Mouse (Mus musculus): ENCODE measurements around the gene Btbd17. TPM values are rescaled to one million over a fixed set of nuclear protein-coding genes. Genes with fewer than 3 reads are reported as not detected.
A peak's percentile ranks its signal among the peaks of the same experiment; 100 is the strongest.

Gene Btbd17
- 10.0 and 17.0 TPM in 2 replicates for polyA plus RNA-seq (2016; fragmentation: Nextera tagmentation; extraction: Ambion mirVana)

- DNase-seq (ENCODE audit: low spot score), result peak; percentile 65
- H3K9me3 ChIP-seq, result no peaks in the 10 kb centered on the region
- H3K27ac ChIP-seq (replicated peaks), result peak within 1 kb of the TSS; percentile 80
- peaks cover 60% of the 10 kb centered on the region for H3K4me1 ChIP-seq
- no peaks in the 10 kb centered on the region for H3K36me3 ChIP-seq (replicated peaks)
- WGBS, result 6% methylated on average over 4 of the region's 4 CpGs
- H3K4me3 ChIP-seq, result peak within 1 kb of the TSS; percentile 63
- peaks cover 43% of the 10 kb centered on the region for H3K27me3 ChIP-seq (replicated peaks; ENCODE audit: low read depth, poor library complexity, severe bottlenecking)
These were observed at the start of gene Btbd17 for GRCm38 (mm10) chr11:114795848-114796322. Btbd17 (minus strand) TSS chr11:114795945.

GRCm38 (mm10) chr11:114844464-114845220, 48.9 kb upstream of the Btbd17 start:
- peak overlapping the region; percentile 40 for H3K4me3 ChIP-seq
- H3K27ac ChIP-seq (replicated peaks), result peak overlapping the region; percentile 85
- H3K36me3 ChIP-seq (replicated peaks), result no peaks in the 10 kb centered on the region
- WGBS, result 65% methylated on average over 7 of the region's 7 CpGs
- peaks cover 46% of the 10 kb centered on the region for H3K4me1 ChIP-seq
- H3K27me3 ChIP-seq (replicated peaks; ENCODE audit: low read depth, poor library complexity, severe bottlenecking), result peaks cover 12% of the 10 kb centered on the region
- DNase-seq (ENCODE audit: low spot score), result no peak
- peaks cover 9% of the 10 kb centered on the region; the same call in 1 of the 2 replicates for H3K9me3 ChIP-seq

- H3K4me3 ChIP-seq, result peak overlapping the region; percentile 40
- H3K9me3 ChIP-seq, result peaks cover 9% of the 10 kb centered on the region; the same call in 1 of the 2 replicates
- peak; percentile 69 for DNase-seq (ENCODE audit: low spot score)
- peaks cover 39% of the 10 kb centered on the region for H3K4me1 ChIP-seq
- peak overlapping the region; percentile 85 for H3K27ac ChIP-seq (replicated peaks)
- WGBS, result 4% methylated on average over 8 of the region's 8 CpGs
- peaks cover 5% of the 10 kb centered on the region for H3K27me3 ChIP-seq (replicated peaks; ENCODE audit: low read depth, poor library complexity, severe bottlenecking)
- no peaks in the 10 kb centered on the region for H3K36me3 ChIP-seq (replicated peaks)
These were observed 48.2 kb upstream of the Btbd17 start for GRCm38 (mm10) chr11:114843818-114844463.

- Histone ChIP-seq H3K27ac (replicated peaks) (no peak overlapping the region; the same call in 1 of the 2 replicates), H3K27me3 (replicated peaks; ENCODE audit: low read depth, poor library complexity, severe bottlenecking) (no peaks in the 10 kb centered on the region), H3K4me3 (no peak overlapping the region), H3K4me1 (peaks cover 62% of the 10 kb centered on the region), H3K36me3 (replicated peaks) (no peaks in the 10 kb centered on the region), H3K9me3 (no peaks in the 10 kb centered on the region)
- no peak for DNase-seq (ENCODE audit: low spot score)
- 65% methylated on average over 5 of the region's 5 CpGs for WGBS
These were observed 37.4 kb upstream of the Btbd17 start for GRCm38 (mm10) chr11:114833166-114833565.

GRCm38 (mm10) chr11:114830433-114830773, 34.7 kb upstream of the Btbd17 start:
- Histone ChIP-seq H3K4me3 (peak overlapping the region; percentile 55), H3K9me3 (no peaks in the 10 kb centered on the region), H3K36me3 (replicated peaks) (no peaks in the 10 kb centered on the region), H3K4me1 (peaks cover 57% of the 10 kb centered on the region), H3K27ac (replicated peaks) (peak overlapping the region; percentile 94), H3K27me3 (replicated peaks; ENCODE audit: low read depth, poor library complexity, severe bottlenecking) (no peaks in the 10 kb centered on the region)
- WGBS, result 8% methylated on average over 8 of the region's 8 CpGs
- DNase-seq (ENCODE audit: low spot score), result no peak

GRCm38 (mm10) chr11:114829499-114830432, 34.0 kb upstream of the Btbd17 start:
- Histone ChIP-seq H3K4me1 (peaks cover 57% of the 10 kb centered on the region), H3K4me3 (peak overlapping the region; percentile 55), H3K9me3 (no peaks in the 10 kb centered on the region), H3K36me3 (replicated peaks) (no peaks in the 10 kb centered on the region), H3K27me3 (replicated peaks; ENCODE audit: low read depth, poor library complexity, severe bottlenecking) (no peaks in the 10 kb centered on the region), H3K27ac (replicated peaks) (peak overlapping the region; percentile 94)
- DNase-seq (ENCODE audit: low spot score), result peak; percentile 93
- 6% methylated on average over 24 of the region's 24 CpGs for WGBS

- no peak overlapping the region for H3K4me3 ChIP-seq
- H3K36me3 ChIP-seq (replicated peaks), result no peaks in the 10 kb centered on the region
- WGBS, result 48% methylated on average over 5 of the region's 5 CpGs
- DNase-seq (ENCODE audit: low spot score), result peak; percentile 36
- no peaks in the 10 kb centered on the region for H3K27me3 ChIP-seq (replicated peaks; ENCODE audit: low read depth, poor library complexity, severe bottlenecking)
- H3K27ac ChIP-seq (replicated peaks), result peak overlapping the region; percentile 55
- H3K9me3 ChIP-seq, result no peaks in the 10 kb centered on the region
- peaks cover 61% of the 10 kb centered on the region for H3K4me1 ChIP-seq
These were observed 30.9 kb upstream of the Btbd17 start for GRCm38 (mm10) chr11:114826686-114827085.

GRCm38 (mm10) chr11:114823199-114823725, 27.5 kb upstream of the Btbd17 start:
- peak overlapping the region; percentile 29 for H3K4me3 ChIP-seq
- peaks cover 61% of the 10 kb centered on the region for H3K4me1 ChIP-seq
- H3K36me3 ChIP-seq (replicated peaks), result no peaks in the 10 kb centered on the region
- no peaks in the 10 kb centered on the region for H3K27me3 ChIP-seq (replicated peaks; ENCODE audit: low read depth, poor library complexity, severe bottlenecking)
- DNase-seq (ENCODE audit: low spot score), result peak; percentile 74
- peak overlapping the region; percentile 83 for H3K27ac ChIP-seq (replicated peaks)
- peaks cover 3% of the 10 kb centered on the region; the same call in 1 of the 2 replicates for H3K9me3 ChIP-seq
- WGBS, result 1% methylated on average over 11 of the region's 11 CpGs

GRCm38 (mm10) chr11:114822727-114823126, 27.0 kb upstream of the Btbd17 start:
- Histone ChIP-seq H3K27ac (replicated peaks) (peak overlapping the region; percentile 83), H3K36me3 (replicated peaks) (no peaks in the 10 kb centered on the region), H3K9me3 (peaks cover 3% of the 10 kb centered on the region; the same call in 1 of the 2 replicates), H3K27me3 (replicated peaks; ENCODE audit: low read depth, poor library complexity, severe bottlenecking) (no peaks in the 10 kb centered on the region), H3K4me3 (peak overlapping the region; percentile 29), H3K4me1 (peaks cover 58% of the 10 kb centered on the region)
- DNase-seq (ENCODE audit: low spot score), result peak; percentile 47
- WGBS, result 43% methylated on average over 12 of the region's 12 CpGs

- Histone ChIP-seq H3K4me3 (no peak overlapping the region), H3K27me3 (replicated peaks; ENCODE audit: low read depth, poor library complexity, severe bottlenecking) (no peaks in the 10 kb centered on the region), H3K9me3 (peaks cover 3% of the 10 kb centered on the region; the same call in 1 of the 2 replicates), H3K27ac (replicated peaks) (peak overlapping the region; percentile 68), H3K4me1 (peaks cover 57% of the 10 kb centered on the region), H3K36me3 (replicated peaks) (no peaks in the 10 kb centered on the region)
- WGBS, result 64% methylated on average over 1 of the region's 1 CpGs
- no peak for DNase-seq (ENCODE audit: low spot score)
These were observed 25.6 kb upstream of the Btbd17 start for GRCm38 (mm10) chr11:114821325-114821724.

GRCm38 (mm10) chr11:114820444-114820843, 24.7 kb upstream of the Btbd17 start:
- peak overlapping the region; percentile 82 for H3K27ac ChIP-seq (replicated peaks)
- H3K4me1 ChIP-seq, result peaks cover 57% of the 10 kb centered on the region

More at GRCm38 (mm10) chr11:114820444-114820843, 24.7 kb upstream of the Btbd17 start:
- Histone ChIP-seq H3K9me3 (peaks cover 3% of the 10 kb centered on the region; the same call in 1 of the 2 replicates), H3K27me3 (replicated peaks; ENCODE audit: low read depth, poor library complexity, severe bottlenecking) (no peaks in the 10 kb centered on the region), H3K4me3 (no peak overlapping the region), H3K36me3 (replicated peaks) (no peaks in the 10 kb centered on the region)
- 22% methylated on average over 3 of the region's 3 CpGs for WGBS
- DNase-seq (ENCODE audit: low spot score), result peak; percentile 54

Measured in embryonic facial prominence, embryonic 10.5 days (tissue).